Comparison of ENCODE assay signal across 10 mouse cellular contexts in the genomic region with DNA sequence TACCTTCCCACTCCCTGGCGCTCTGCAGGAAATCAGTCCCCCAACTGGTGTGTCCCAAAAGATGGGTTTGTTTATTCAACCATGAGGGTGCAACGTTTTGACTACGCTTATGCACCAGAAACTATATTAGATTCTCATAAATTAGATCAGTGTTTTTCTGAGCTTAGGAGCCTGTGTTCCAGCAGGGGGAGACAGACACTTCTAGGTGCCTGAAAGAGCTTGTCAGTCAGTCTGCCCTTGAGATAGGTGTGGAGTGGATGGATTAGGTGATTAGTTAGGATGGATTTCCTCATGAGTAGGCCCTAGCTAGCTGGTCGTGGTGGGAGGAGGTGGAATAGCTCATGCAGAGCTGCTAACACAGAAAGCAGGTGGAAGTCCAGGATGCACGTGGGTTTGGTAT. TPM values are rescaled to one million over a fixed set of nuclear protein-coding genes. Genes with fewer than 3 reads are reported as not detected.
A peak's percentile ranks its signal among the peaks of the same experiment; 100 is the strongest.
DNase-seq lines count a peak whose midpoint lies in the region; ATAC-seq and TF ChIP-seq lines count a peak whose summit lies in the region.
"Had no signal": no experiment of that assay in that cellular context is flagged by ENCODE, and none has a peak within 500 bp of the region (broad histone marks: within the 10 kb centered on the region; RNA-seq: fewer than 3 reads in every experiment).

No protein-coding gene starts in this region.

- no peaks in the 10 kb centered on the region for H3K4me1 ChIP-seq in hindbrain, postnatal 0 days (ENCODE audit: insufficient read depth, low read length)
- no peaks in the 10 kb centered on the region for H3K4me1 ChIP-seq in hindbrain, embryonic 12.5 days
- H3K4me1 ChIP-seq in MEL (ENCODE audit: control insufficient read depth in 1 of 2, insufficient read depth in 2 of 2, low read length in 2 of 2), result peaks cover 3 to 13% of the 10 kb centered on the region in 2 experiments
- peaks cover 5% of the 10 kb centered on the region; the same call in 1 of the 2 replicates for H3K4me1 ChIP-seq in liver, postnatal 0 days (ENCODE audit: insufficient read depth)
- H3K4me1 ChIP-seq: embryonic facial prominence, embryonic 15.5 days had no signal

- H3K4me2 ChIP-seq in hindbrain, postnatal 0 days (ENCODE audit: low read depth, low read length), result no peak overlapping the region
- H3K4me2 ChIP-seq in hindbrain, embryonic 12.5 days (replicated peaks), result no peak overlapping the region
- no peak overlapping the region for H3K4me2 ChIP-seq in liver, postnatal 0 days (ENCODE audit: low read depth, low read length)
- H3K4me2 ChIP-seq: embryonic facial prominence, embryonic 15.5 days had no signal

- no peaks in the 10 kb centered on the region for H3K27me3 ChIP-seq in hindbrain, postnatal 0 days (ENCODE audit: insufficient read depth, low read length)
- no peaks in the 10 kb centered on the region for H3K27me3 ChIP-seq in hindbrain, embryonic 12.5 days
- H3K27me3 ChIP-seq in MEL (ENCODE audit: control insufficient read depth in 1 of 2, insufficient read depth in 2 of 2, low read length in 2 of 2), result peaks cover 0 to 1% of the 10 kb centered on the region in 2 experiments; a peak in 1 of 4 replicates
- no peaks in the 10 kb centered on the region for H3K27me3 ChIP-seq in liver, postnatal 0 days (ENCODE audit: insufficient read depth, low read length)
- H3K27me3 ChIP-seq: embryonic facial prominence, embryonic 15.5 days had no signal

- DNase-seq in hindbrain, postnatal 0 days (ENCODE audit: low spot score), result peak; percentile 63
- peak; percentile 72 for DNase-seq in MEL (ENCODE audit: low read depth, low spot score)
- peak; percentile 51 for DNase-seq in c-Kit-positive CD71-positive TER-119-positive erythroid progenitor cells, embryonic 14.5 days (ENCODE audit: low spot score)
- DNase-seq in kidney, adult 8-10 months, result peak; percentile 22 to 61
- no peak for DNase-seq in liver, postnatal 0 days
- peak; percentile 25 for DNase-seq in thymus, postnatal 0 days (ENCODE audit: low spot score)
- DNase-seq in natural killer cell, adult 2 months (ENCODE audit: low spot score in 2 of 2), result no peak

- no peaks in the 10 kb centered on the region for H3K9me3 ChIP-seq in hindbrain, postnatal 0 days (ENCODE audit: low read length)
- no peaks in the 10 kb centered on the region for H3K9me3 ChIP-seq in hindbrain, embryonic 12.5 days (replicated peaks)
- no peaks in the 10 kb centered on the region for H3K9me3 ChIP-seq in MEL (replicated peaks; ENCODE audit: insufficient read depth, low read length)
- H3K9me3 ChIP-seq in liver, postnatal 0 days (ENCODE audit: low read length), result no peaks in the 10 kb centered on the region; the same call in 1 of the 2 replicates
- H3K9me3 ChIP-seq: embryonic facial prominence, embryonic 15.5 days had no signal

- peak; percentile 70 for TF ChIP-seq CTCF in hindbrain, postnatal 0 days (IDR thresholded peaks at IDR 0.05; ENCODE audit: low read depth)
- TF ChIP-seq CTCF in MEL (IDR thresholded peaks at IDR 0.05 in 2 of 3, conservative IDR thresholded peaks at IDR 0.05 in 1 of 3; ENCODE audit: control insufficient read depth in 1 of 3, insufficient read depth in 1 of 3, low read depth in 2 of 3, low read length in 3 of 3, poor library complexity in 1 of 3, severe bottlenecking in 1 of 3), result peak; percentile 64 to 79 (median 71)
- TF ChIP-seq CTCF in liver, postnatal 0 days (IDR thresholded peaks at IDR 0.05; ENCODE audit: low read depth), result peak; percentile 87

- no peak for ATAC-seq in hindbrain, postnatal 0 days
- no peak for ATAC-seq in hindbrain, embryonic 12.5 days (ENCODE audit: low FRiP score)
- ATAC-seq in liver, postnatal 0 days, result no peak

- WGBS in hindbrain, postnatal 0 days, result 43% methylated on average over 5 of the region's 5 CpGs
- 53% methylated on average over 5 of the region's 5 CpGs for WGBS in hindbrain, embryonic 12.5 days
- WGBS in liver, postnatal 0 days (ENCODE audit: insufficient replicate concordance), result 33% methylated on average over 5 of the region's 5 CpGs

- H3K4me3 ChIP-seq in hindbrain, postnatal 0 days (ENCODE audit: low read length), result no peak overlapping the region
- H3K4me3 ChIP-seq in hindbrain, embryonic 12.5 days, result no peak overlapping the region
- H3K4me3 ChIP-seq in MEL (ENCODE audit: control insufficient read depth in 1 of 2, insufficient read depth in 1 of 2, low read depth in 2 of 2, low read length in 2 of 2), result no peak overlapping the region
- no peak overlapping the region for H3K4me3 ChIP-seq in liver, postnatal 0 days (ENCODE audit: low read depth, low read length)
- H3K4me3 ChIP-seq: embryonic facial prominence, embryonic 15.5 days had no signal

- no peaks in the 10 kb centered on the region for H3K79me2 ChIP-seq in MEL (ENCODE audit: control insufficient read depth, insufficient read depth, low read length, poor library complexity)

- H3K27ac ChIP-seq in hindbrain, postnatal 0 days, result no peak overlapping the region
- no peak overlapping the region for H3K27ac ChIP-seq in hindbrain, embryonic 12.5 days
- no peak overlapping the region for H3K27ac ChIP-seq in MEL (ENCODE audit: control insufficient read depth, low read depth, low read length)
- no peak overlapping the region for H3K27ac ChIP-seq in liver, postnatal 0 days (ENCODE audit: low read depth)
- H3K27ac ChIP-seq: embryonic facial prominence, embryonic 15.5 days had no signal

- peak; percentile 84 for TF ChIP-seq RAD21 in MEL (IDR thresholded peaks at IDR 0.05; ENCODE audit: low read depth, low read length)

- no peak for TF ChIP-seq POLR2A in MEL (IDR thresholded peaks at IDR 0.05; ENCODE audit: control insufficient read depth in 1 of 2, insufficient read depth in 1 of 2, low read depth in 1 of 2, low read length in 2 of 2, poor library complexity in 1 of 2)

- TF ChIP-seq EP300 in MEL (IDR thresholded peaks at IDR 0.05; ENCODE audit: low read depth in 1 of 2, low read length in 2 of 2), result no peak
- TF ChIP-seq EP300 in liver, postnatal 0 days (IDR thresholded peaks at IDR 0.05; ENCODE audit: low read depth), result no peak

- no peaks in the 10 kb centered on the region for H3K36me3 ChIP-seq in hindbrain, postnatal 0 days (ENCODE audit: insufficient read depth, low read length)
- H3K36me3 ChIP-seq in hindbrain, embryonic 12.5 days, result no peaks in the 10 kb centered on the region
- H3K36me3 ChIP-seq in MEL (ENCODE audit: control insufficient read depth in 1 of 2, insufficient read depth in 2 of 2, low read length in 2 of 2), result peaks cover 0 to 9% of the 10 kb centered on the region in 2 experiments; a peak in 2 of 4 replicates
- no peaks in the 10 kb centered on the region for H3K36me3 ChIP-seq in liver, postnatal 0 days (replicated peaks; ENCODE audit: insufficient read depth, low read length)
- H3K36me3 ChIP-seq: embryonic facial prominence, embryonic 15.5 days had no signal

- no peak overlapping the region for H3K9ac ChIP-seq in hindbrain, postnatal 0 days (replicated peaks; ENCODE audit: low read length)
- no peak overlapping the region for H3K9ac ChIP-seq in hindbrain, embryonic 12.5 days
- no peak overlapping the region for H3K9ac ChIP-seq in MEL (ENCODE audit: control insufficient read depth, low read depth, low read length, poor library complexity, severe bottlenecking)
- no peak overlapping the region for H3K9ac ChIP-seq in liver, postnatal 0 days (replicated peaks)
- H3K9ac ChIP-seq: embryonic facial prominence, embryonic 15.5 days had no signal

TF ChIP-seq in MEL, 35 proteins besides CTCF, POLR2A, EP300 and RAD21 (continues in another document):
- TF ChIP-seq GATA1 (IDR thresholded peaks at IDR 0.05; ENCODE audit: low read depth, low read length) (no peak), ZKSCAN1 (IDR thresholded peaks at IDR 0.05; ENCODE audit: low read depth, low read length) (0 out of 2 replicates have a peak, but pooled peaks have one; percentile 26), MYB (IDR thresholded peaks at IDR 0.05; ENCODE audit: low read depth, low read length) (no peak), JUND (IDR thresholded peaks at IDR 0.05; ENCODE audit: low read depth, low read length) (no peak), E2F4 (IDR thresholded peaks at IDR 0.05; ENCODE audit: borderline replicate concordance, low read depth, low read length) (no peak), TAL1 (IDR thresholded peaks at IDR 0.05; ENCODE audit: low read length) (no peak), TCF12 (IDR thresholded peaks at IDR 0.05; ENCODE audit: low read depth, low read length) (0 out of 2 replicates have a peak, but pooled peaks have one; percentile 11)

RNA-seq across cellular contexts. Expression of a gene that starts 4.2 kb away (rescaled TPM):
- total RNA-seq in hindbrain, postnatal 0 days (2014; rRNA removed), result 0.07 and 0.73 TPM in 2 replicates
- polyA plus RNA-seq in hindbrain, postnatal 0 days (2015; fragmentation: Nextera tagmentation; extraction: Ambion mirVana), result 0.06 and 0.18 TPM in 2 replicates
- 5.3 and 6.8 TPM in 2 replicates for polyA plus RNA-seq in hindbrain, embryonic 12.5 days (2016; fragmentation: Nextera tagmentation; extraction: Ambion mirVana)
- total RNA-seq in MEL (2012; rRNA removed), result 0.69 and 2.9 TPM in 2 replicates
- polyA plus RNA-seq in MEL (2012; ENCODE audit: insufficient read depth in 1 of 2, insufficient read length in 2 of 2, low read depth in 1 of 2, low replicate concordance in 2 of 2, missing spikeins in 1 of 2), result 1 to 10 TPM in 1 of 2 experiments, not detected in 1; 2.3 TPM
- polyA plus RNA-seq in liver, postnatal 0 days (2015; fragmentation: Nextera tagmentation; extraction: Ambion mirVana), result 49.1 and 54.9 TPM in 2 replicates
- polyA plus RNA-seq in thymus, postnatal 0 days (2015; fragmentation: Nextera tagmentation; extraction: Ambion mirVana), result 0.30 and 0.46 TPM in 2 replicates

RNA-seq across cellular contexts. Expression of a gene that starts 32.9 kb away (rescaled TPM):
- 40.0 and 42.3 TPM in 2 replicates for total RNA-seq in hindbrain, postnatal 0 days (2014; rRNA removed)
- 76.5 and 80.2 TPM in 2 replicates for polyA plus RNA-seq in hindbrain, postnatal 0 days (2015; fragmentation: Nextera tagmentation; extraction: Ambion mirVana)
- 59.1 and 61.0 TPM in 2 replicates for polyA plus RNA-seq in hindbrain, embryonic 12.5 days (2016; fragmentation: Nextera tagmentation; extraction: Ambion mirVana)
- 24.6 and 25.7 TPM in 2 replicates for total RNA-seq in MEL (2012; rRNA removed)
- 100 to 1,000 TPM in 1 of 2 experiments, 10 to 100 TPM in 1; 26.1 to 250 TPM for polyA plus RNA-seq in MEL (2012; ENCODE audit: insufficient read depth in 1 of 2, insufficient read length in 2 of 2, low read depth in 1 of 2, low replicate concordance in 2 of 2, missing spikeins in 1 of 2)
- polyA plus RNA-seq in liver, postnatal 0 days (2015; fragmentation: Nextera tagmentation; extraction: Ambion mirVana), result 36.0 and 37.4 TPM in 2 replicates
- polyA plus RNA-seq in thymus, postnatal 0 days (2015; fragmentation: Nextera tagmentation; extraction: Ambion mirVana), result 81.1 and 85.9 TPM in 2 replicates

RNA-seq across cellular contexts. Expression of a gene that starts 44.5 kb away (rescaled TPM):
- total RNA-seq in hindbrain, postnatal 0 days (2014; rRNA removed), result 0.78 TPM in 1 of 2 replicates, not detected in the other
- polyA plus RNA-seq in hindbrain, postnatal 0 days (2015; fragmentation: Nextera tagmentation; extraction: Ambion mirVana), result 0.37 and 0.45 TPM in 2 replicates
- not detected in 2 replicates for polyA plus RNA-seq in hindbrain, embryonic 12.5 days (2016; fragmentation: Nextera tagmentation; extraction: Ambion mirVana)
- not detected in 2 replicates for total RNA-seq in MEL (2012; rRNA removed)
- not detected for polyA plus RNA-seq in MEL (2012; ENCODE audit: insufficient read depth in 1 of 2, insufficient read length in 2 of 2, low read depth in 1 of 2, low replicate concordance in 2 of 2, missing spikeins in 1 of 2)
- polyA plus RNA-seq in liver, postnatal 0 days (2015; fragmentation: Nextera tagmentation; extraction: Ambion mirVana), result not detected in 2 replicates
- 0.31 and 0.42 TPM in 2 replicates for polyA plus RNA-seq in thymus, postnatal 0 days (2015; fragmentation: Nextera tagmentation; extraction: Ambion mirVana)
- polyA plus RNA-seq: liver, embryonic 16.5 days had no signal

Comparison
In these comparisons a context has a peak if more than half of its experiments do, and no peak if none do; other contexts are left out.
1. DNase-seq: peak in hindbrain, postnatal 0 days (single experiment), MEL (single experiment), c-Kit-positive CD71-positive TER-119-positive erythroid progenitor cells, embryonic 14.5 days (single experiment), kidney, adult 8-10 months (2 of 2) and thymus, postnatal 0 days (single experiment); none in liver, postnatal 0 days (single experiment) and natural killer cell, adult 2 months (0 of 2).
2. Peak in every context shown above with its lines, with median percentiles within 50 percentile points of each other: CTCF ChIP-seq.